Mouse (Mus musculus): Measurements from ENCODE around the gene Igsf10. TPM values are rescaled to one million over a fixed set of nuclear protein-coding genes. Genes with fewer than 3 reads are reported as not detected.

Igsf10 gene
- polyA plus RNA-seq, 1 experiment = 0.05 TPM

DNA sequence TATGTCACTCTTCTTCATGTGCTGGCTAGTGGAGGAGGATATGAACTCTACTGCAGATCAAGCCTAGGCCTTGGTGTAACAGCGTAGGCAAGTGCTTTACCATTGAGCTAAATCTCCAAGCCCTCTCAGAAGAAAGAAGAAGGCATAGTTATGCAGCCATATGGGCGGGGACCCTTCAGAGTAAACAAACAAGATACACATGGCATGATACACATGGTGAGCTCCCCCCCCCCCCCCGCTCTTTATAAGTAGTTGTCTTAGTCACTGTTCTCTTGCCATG is 66.0 kb downstream of the Igsf10 start:
- H3K36me3 ChIP-seq (ENCODE audit: control insufficient read depth, insufficient read depth) = no peaks in the 10 kb centered on the region
- no peak overlapping the region for H3K4me3 ChIP-seq
- H3K27me3 ChIP-seq (ENCODE audit: control insufficient read depth, insufficient read depth, insufficient read length) = no peaks in the 10 kb centered on the region
- H3K4me2 ChIP-seq (ENCODE audit: low read depth) = no peak overlapping the region
- no peak overlapping the region for H3ac ChIP-seq (ENCODE audit: control insufficient read depth, insufficient read length)
- no peaks in the 10 kb centered on the region for H3K79me2 ChIP-seq (ENCODE audit: control insufficient read depth, insufficient read depth)
- TF ChIP-seq MYOD1 (IDR thresholded peaks at IDR 0.05; ENCODE audit: control insufficient read depth in 1 of 3, insufficient read length in 2 of 3, low read depth in 2 of 3) (no peak), TCF3 (IDR thresholded peaks at IDR 0.05; ENCODE audit: insufficient read length, low read depth) (no peak), SRF (IDR thresholded peaks at IDR 0.05; ENCODE audit: control insufficient read depth, insufficient read length, low read depth) (no peak), MAX (IDR thresholded peaks at IDR 0.05; ENCODE audit: low read depth) (no peak), REST (IDR thresholded peaks at IDR 0.05; ENCODE audit: insufficient read depth, insufficient read length) (no peak), MYOG (IDR thresholded peaks at IDR 0.05; ENCODE audit: control insufficient read depth in 1 of 3, insufficient read depth in 1 of 3, insufficient read length in 2 of 3, low read depth in 2 of 3) (no peak), TCF12 (IDR thresholded peaks at IDR 0.05; ENCODE audit: insufficient read depth, poor library complexity, severe bottlenecking) (no peak), POLR2AphosphoS2 (IDR thresholded peaks at IDR 0.05; ENCODE audit: insufficient read length, low read depth) (no peak), CEBPB (IDR thresholded peaks at IDR 0.05; ENCODE audit: insufficient read depth, poor library complexity, severe bottlenecking) (no peak), USF1 (IDR thresholded peaks at IDR 0.05; ENCODE audit: low read depth) (no peak), POLR2A (IDR thresholded peaks at IDR 0.05; ENCODE audit: insufficient read length, low read depth) (no peak), E2F4 (IDR thresholded peaks at IDR 0.05; ENCODE audit: insufficient read depth) (no peak)

DNA sequence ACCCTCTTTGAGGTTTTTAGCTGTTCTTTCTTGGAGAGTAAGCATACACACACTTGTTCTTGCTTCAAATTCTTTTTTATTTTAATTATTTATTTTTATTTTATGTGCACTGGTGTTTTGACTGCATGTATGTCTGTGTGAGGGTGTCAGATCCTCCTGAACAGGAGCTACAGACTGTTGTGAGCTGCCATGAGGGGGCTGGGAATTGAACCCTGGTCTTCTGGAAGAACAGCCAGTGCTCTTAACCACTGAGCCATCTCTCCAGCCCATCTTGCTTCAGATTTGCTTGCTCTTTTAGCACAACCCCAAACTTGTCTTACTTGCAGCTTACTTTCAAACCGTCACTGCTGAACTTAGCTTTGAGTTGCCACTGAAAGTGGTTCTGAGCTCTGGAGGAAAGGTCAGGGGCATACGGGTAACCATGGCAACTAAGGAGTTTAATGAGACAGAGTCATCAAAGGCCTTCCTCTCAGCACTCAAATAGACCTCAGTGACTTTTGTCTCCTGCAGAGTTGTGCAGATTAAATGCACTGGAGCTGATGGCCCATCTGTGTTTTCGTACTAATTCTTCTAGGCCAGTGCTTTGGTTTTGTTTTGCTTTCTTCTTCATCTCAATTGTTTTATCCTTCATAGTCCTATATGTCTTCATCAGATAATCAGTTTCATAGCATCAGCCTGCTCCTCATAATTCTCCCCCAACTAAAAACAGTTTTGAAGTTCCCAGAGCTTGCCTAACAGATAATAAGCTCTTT is 66.5 kb downstream of the Igsf10 start:
- H3ac ChIP-seq (ENCODE audit: control insufficient read depth, insufficient read length) = no peak overlapping the region
- no peaks in the 10 kb centered on the region for H3K79me2 ChIP-seq (ENCODE audit: control insufficient read depth, insufficient read depth)
- no peaks in the 10 kb centered on the region for H3K36me3 ChIP-seq (ENCODE audit: control insufficient read depth, insufficient read depth)
- no peak overlapping the region for H3K4me3 ChIP-seq
- no peaks in the 10 kb centered on the region for H3K27me3 ChIP-seq (ENCODE audit: control insufficient read depth, insufficient read depth, insufficient read length)
- H3K4me2 ChIP-seq (ENCODE audit: low read depth) = no peak overlapping the region
- TF ChIP-seq USF1 (IDR thresholded peaks at IDR 0.05; ENCODE audit: low read depth) (no peak), TCF12 (IDR thresholded peaks at IDR 0.05; ENCODE audit: insufficient read depth, poor library complexity, severe bottlenecking) (no peak), MAX (IDR thresholded peaks at IDR 0.05; ENCODE audit: low read depth) (no peak), TCF3 (IDR thresholded peaks at IDR 0.05; ENCODE audit: insufficient read length, low read depth) (no peak), POLR2AphosphoS2 (IDR thresholded peaks at IDR 0.05; ENCODE audit: insufficient read length, low read depth) (no peak), MYOD1 (IDR thresholded peaks at IDR 0.05; ENCODE audit: control insufficient read depth in 1 of 3, insufficient read length in 2 of 3, low read depth in 2 of 3) (no peak), REST (IDR thresholded peaks at IDR 0.05; ENCODE audit: insufficient read depth, insufficient read length) (no peak), E2F4 (IDR thresholded peaks at IDR 0.05; ENCODE audit: insufficient read depth) (no peak), SRF (IDR thresholded peaks at IDR 0.05; ENCODE audit: control insufficient read depth, insufficient read length, low read depth) (no peak), POLR2A (IDR thresholded peaks at IDR 0.05; ENCODE audit: insufficient read length, low read depth) (no peak), MYOG (IDR thresholded peaks at IDR 0.05; ENCODE audit: control insufficient read depth in 1 of 3, insufficient read depth in 1 of 3, insufficient read length in 2 of 3, low read depth in 2 of 3) (no peak), CEBPB (IDR thresholded peaks at IDR 0.05; ENCODE audit: insufficient read depth, poor library complexity, severe bottlenecking) (no peak)

DNA sequence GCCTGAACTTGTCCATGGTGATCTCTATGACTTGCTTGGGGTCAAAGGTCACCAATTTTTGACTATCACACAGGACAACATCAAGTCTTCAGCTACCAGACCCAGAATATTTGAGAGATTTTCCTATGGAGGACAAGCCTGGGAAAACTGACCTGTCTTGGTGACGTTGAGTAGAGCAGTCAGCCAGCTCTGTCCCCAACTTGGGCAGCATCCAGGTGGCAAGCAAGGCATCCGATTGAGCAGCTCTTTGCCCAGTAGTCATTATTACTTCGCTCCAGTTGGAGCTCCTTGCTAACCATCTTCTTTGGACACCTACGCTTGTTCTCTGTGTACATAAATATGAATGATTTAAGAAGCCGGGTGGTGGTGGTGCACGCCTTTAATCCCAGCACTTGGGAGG is 73.4 kb downstream of the Igsf10 start:
- Histone ChIP-seq H3K36me3 (ENCODE audit: control insufficient read depth, insufficient read depth) (no peaks in the 10 kb centered on the region), H3K4me2 (ENCODE audit: low read depth) (no peak overlapping the region), H3ac (ENCODE audit: control insufficient read depth, insufficient read length) (no peak overlapping the region), H3K4me3 (no peak overlapping the region), H3K79me2 (ENCODE audit: control insufficient read depth, insufficient read depth) (no peaks in the 10 kb centered on the region), H3K27me3 (ENCODE audit: control insufficient read depth, insufficient read depth, insufficient read length) (no peaks in the 10 kb centered on the region)
- TF ChIP-seq REST (IDR thresholded peaks at IDR 0.05; ENCODE audit: insufficient read depth, insufficient read length) = no peak
- TF ChIP-seq SRF (IDR thresholded peaks at IDR 0.05; ENCODE audit: control insufficient read depth, insufficient read length, low read depth) = no peak
- TF ChIP-seq POLR2AphosphoS2 (IDR thresholded peaks at IDR 0.05; ENCODE audit: insufficient read length, low read depth) = no peak

Other genes starting within 250 kb of the Igsf10 start
- gene Gpr171, start 242.6 kb downstream of the Igsf10 start, polyA plus RNA-seq (2012; fragmentation: generic; extraction: Trizol) = not detected
- gene P2ry14, start 190.8 kb downstream of the Igsf10 start, polyA plus RNA-seq (2012; fragmentation: generic; extraction: Trizol) = 0.07 TPM
- gene Gpr87, start 149.3 kb downstream of the Igsf10 start, polyA plus RNA-seq (2012; fragmentation: generic; extraction: Trizol) = not detected
- gene P2ry13, start 133.5 kb downstream of the Igsf10 start, polyA plus RNA-seq (2012; fragmentation: generic; extraction: Trizol) = not detected
- not detected for gene P2ry12, start 81.5 kb downstream of the Igsf10 start, polyA plus RNA-seq (2012; fragmentation: generic; extraction: Trizol)

Measured in myocyte (in vitro differentiated cells).